Mouse (Mus musculus): ENCODE results near the gene Tnrc6b.

DNA sequence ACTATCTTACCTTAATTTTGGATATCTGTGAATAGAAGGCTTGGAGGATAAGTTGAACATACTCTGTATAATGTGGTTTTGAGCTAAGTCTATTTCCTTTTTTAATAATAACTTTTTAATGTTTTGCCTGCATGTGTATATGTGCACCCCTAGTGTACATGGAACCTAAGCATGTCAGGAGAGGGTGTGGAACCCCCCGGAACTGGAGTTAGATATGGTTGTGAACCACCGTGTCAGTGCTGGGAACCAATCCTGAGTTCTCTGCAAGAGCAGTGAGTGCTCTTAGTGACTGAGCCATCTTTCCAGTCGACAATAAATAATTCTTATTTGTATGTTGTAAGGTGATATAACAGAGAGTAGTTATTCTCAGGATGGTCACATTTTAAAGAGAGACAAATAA is 49.4 kb downstream of the Tnrc6b start:
- no peak for TF ChIP-seq CTCF (IDR thresholded peaks at IDR 0.05; ENCODE audit: low read depth, low read length)
- TF ChIP-seq GATA2 (IDR thresholded peaks at IDR 0.05; ENCODE audit: borderline replicate concordance, low read depth, low read length): no peak
- TF ChIP-seq POLR2AphosphoS5 (IDR thresholded peaks at IDR 0.05; ENCODE audit: insufficient replicate concordance, low read depth, low read length): no peak
